Mouse (Mus musculus) kidney, adult 2 months (tissue): Measurements from ENCODE around the gene Fbxw11. TPM values are rescaled to one million over a fixed set of nuclear protein-coding genes. Genes with fewer than 3 reads are reported as not detected.

Experiments used
- DNase-seq: peaks from one replicate; pipeline ENCODE4 v3.0.0; 2021
- H3K27ac ChIP-seq: fragments of 200-500 bp; 2 replicates; pipeline ENCODE4 v1.5.1; 2012; ENCODE audit warnings: low read depth, low read length, control low read depth, inconsistent platforms; ENCODE audit not compliant: insufficient read depth
- H3K27me3 ChIP-seq: fragments of 200-500 bp; replicated peaks from 2 replicates; pipeline ENCODE4 v1.6.1; 2012; ENCODE audit warnings: mild to moderate bottlenecking, moderate library complexity, low read length, inconsistent platforms; ENCODE audit not compliant: control insufficient read depth, insufficient read depth
- H3K36me3 ChIP-seq: fragments of 200-500 bp; 2 replicates; pipeline ENCODE4 v1.6.1; 2012; ENCODE audit warnings: mild to moderate bottlenecking, moderate library complexity, low read length, inconsistent platforms; ENCODE audit not compliant: control insufficient read depth, insufficient read depth
- H3K4me1 ChIP-seq: fragments of 200-500 bp; 2 replicates; pipeline ENCODE4 v1.6.1; 2011; ENCODE audit warnings: low read length; ENCODE audit not compliant: control insufficient read depth, insufficient read depth
- H3K4me3 ChIP-seq: fragments of 200-500 bp; 2 replicates; pipeline ENCODE4 v1.5.1; 2011; ENCODE audit warnings: mild to moderate bottlenecking, low read depth, low read length, control low read depth; ENCODE audit not compliant: insufficient read depth
- CTCF ChIP-seq: fragments of 200-500 bp; conservative IDR thresholded peaks from 2 replicates; pipeline ENCODE4 v1.5.1; 2011; ENCODE audit warnings: low read depth, mild to moderate bottlenecking, control low read depth, low read length, moderate library complexity, mixed read lengths; ENCODE audit not compliant: insufficient read depth, insufficient read length
- POLR2A ChIP-seq: fragments of 200-500 bp; IDR thresholded peaks from one replicate; pipeline ENCODE4 v1.6.1; 2011; ENCODE audit warnings: low read depth, low read length, control low read depth
- WGBS: fragments of 180-500 bp; shearing (Covaris S2); methylation state at CpG from one replicate; pipeline ENCODE4 v1.1.7; 2018; 5-methylcytosine and 5-hydroxymethylcytosine counted together
- polyA plus RNA-seq: library from polyadenylated mRNA; depleted of rRNA; stranded (reverse); fragments of >200 nt; gene quantifications from 2 replicates; pipeline ENCODE4 v1.2.3, GENCODE M21; 2012

Fbxw11 gene
- polyA plus RNA-seq, 1 experiment = 62.2 TPM

DNA sequence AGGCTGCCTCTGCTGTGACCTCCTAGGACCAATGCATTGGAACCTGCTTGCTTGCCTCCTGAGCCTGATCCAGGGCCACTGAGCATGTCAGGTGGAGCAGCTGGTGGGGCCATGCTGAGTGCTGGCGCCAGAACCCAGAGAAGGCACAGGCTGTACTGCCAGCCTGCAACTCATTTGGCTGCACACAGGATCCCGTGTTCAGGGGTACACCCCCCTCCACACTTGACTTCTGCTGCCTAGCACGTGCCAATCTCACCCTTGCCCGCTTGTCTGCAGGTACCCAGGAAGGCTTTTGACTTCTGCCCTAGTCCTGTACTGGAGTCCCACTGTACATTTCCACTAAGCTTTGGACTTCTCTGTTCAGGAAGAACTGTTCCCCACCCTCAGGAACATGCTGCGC is 19.3 kb upstream of the Fbxw11 start:
- peak; percentile 80 for DNase-seq
- Histone ChIP-seq H3K4me3 (no peak overlapping the region), H3K27me3 (no peaks in the 10 kb centered on the region), H3K36me3 (no peaks in the 10 kb centered on the region), H3K27ac (peak overlapping the region; percentile 48; the same call in 1 of the 2 replicates), H3K4me1 (peaks cover 5% of the 10 kb centered on the region)
- no peak for TF ChIP-seq CTCF
- TF ChIP-seq POLR2A = no peak
- WGBS = 57% methylated on average over 5 of the region's 5 CpGs

- H3K4me1 ChIP-seq = peaks cover 4% of the 10 kb centered on the region
- DNase-seq = no peak
- no peak for TF ChIP-seq POLR2A
- H3K27me3 ChIP-seq = no peaks in the 10 kb centered on the region
- H3K36me3 ChIP-seq = no peaks in the 10 kb centered on the region
- 98% methylated on average over 6 of the region's 6 CpGs for WGBS
- no peak overlapping the region for H3K4me3 ChIP-seq
- no peak overlapping the region for H3K27ac ChIP-seq
These were observed 18.6 kb upstream of the Fbxw11 start for GRCm38 (mm10) chr11:32623912-32624311.

GRCm38 (mm10) chr11:32625677-32626076 is 16.8 kb upstream of the Fbxw11 start:
- Histone ChIP-seq H3K27me3 (no peaks in the 10 kb centered on the region), H3K4me1 (no peaks in the 10 kb centered on the region), H3K4me3 (no peak overlapping the region), H3K27ac (no peak overlapping the region), H3K36me3 (no peaks in the 10 kb centered on the region)
- 41% methylated on average over 1 of the region's 1 CpGs for WGBS
- peak; percentile 82 for DNase-seq
- TF ChIP-seq CTCF (peak; percentile 94), POLR2A (no peak)

DNA sequence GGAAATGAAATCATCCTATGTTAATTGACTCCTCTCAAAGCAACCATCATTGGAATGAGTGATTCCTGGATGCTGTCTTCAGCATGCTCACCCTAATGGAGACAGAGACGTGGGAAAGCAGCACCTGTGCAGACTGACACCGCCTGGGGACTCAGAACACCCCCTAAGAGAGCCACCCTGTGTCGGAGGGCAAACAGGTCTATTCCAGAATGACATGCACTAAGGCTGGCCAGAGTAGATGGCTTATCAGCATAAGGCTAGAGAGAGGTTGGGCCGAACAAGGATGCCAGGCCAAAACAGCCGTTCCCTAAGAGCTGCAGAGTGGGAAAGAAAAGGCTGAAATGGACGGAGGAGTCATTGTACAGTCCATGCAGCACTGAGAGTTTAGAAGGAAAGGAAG is 16.4 kb upstream of the Fbxw11 start:
- no peaks in the 10 kb centered on the region for H3K27me3 ChIP-seq

GRCm38 (mm10) chr11:32627900-32628299 is 14.6 kb upstream of the Fbxw11 start:
- no peak for TF ChIP-seq CTCF
- DNase-seq = no peak
- Histone ChIP-seq H3K27ac (no peak overlapping the region), H3K27me3 (no peaks in the 10 kb centered on the region), H3K36me3 (no peaks in the 10 kb centered on the region), H3K4me1 (no peaks in the 10 kb centered on the region), H3K4me3 (no peak overlapping the region)
- WGBS = 80% methylated on average over 6 of the region's 6 CpGs

More for the DNA sequence above, 16.4 kb upstream of the Fbxw11 start:
- WGBS = 82% methylated on average over 6 of the region's 6 CpGs
- no peak overlapping the region for H3K4me3 ChIP-seq
- TF ChIP-seq CTCF = no peak
- TF ChIP-seq POLR2A = no peak
- DNase-seq = no peak
- H3K4me1 ChIP-seq = no peaks in the 10 kb centered on the region
- H3K36me3 ChIP-seq = no peaks in the 10 kb centered on the region
- H3K27ac ChIP-seq = no peak overlapping the region

DNA sequence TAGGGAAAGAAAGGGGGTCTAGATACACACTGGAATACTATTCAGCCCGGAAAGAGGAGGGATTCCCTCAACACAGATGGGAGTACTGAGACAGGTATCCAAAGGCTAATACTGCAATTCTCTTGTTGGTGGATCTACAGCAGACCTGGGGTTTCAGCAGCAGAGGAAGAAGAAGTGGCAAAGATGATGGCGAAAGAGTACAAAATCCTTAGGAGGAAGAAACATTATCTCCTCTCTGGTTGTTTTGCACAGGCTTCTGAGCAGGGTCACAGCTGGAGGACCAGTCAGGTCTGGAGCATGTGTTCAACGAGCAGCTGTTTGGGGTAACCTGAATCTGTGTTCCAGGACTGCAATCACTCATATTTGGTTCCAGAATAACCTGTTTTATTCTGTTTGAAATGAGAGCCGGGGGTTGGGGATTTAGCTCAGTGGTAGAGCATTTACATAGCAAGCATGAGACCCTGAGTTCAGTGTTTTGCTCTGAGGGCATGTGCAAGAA is 12.8 kb upstream of the Fbxw11 start:
- Histone ChIP-seq H3K27me3 (no peaks in the 10 kb centered on the region), H3K27ac (no peak overlapping the region), H3K36me3 (no peaks in the 10 kb centered on the region), H3K4me1 (no peaks in the 10 kb centered on the region), H3K4me3 (no peak overlapping the region)
- no peak for DNase-seq
- WGBS = 71% methylated on average over 4 of the region's 4 CpGs
- TF ChIP-seq POLR2A (no peak), CTCF (no peak)

GRCm38 (mm10) chr11:32632671-32633070 is 9.9 kb upstream of the Fbxw11 start:
- H3K36me3 ChIP-seq = no peaks in the 10 kb centered on the region
- TF ChIP-seq POLR2A (no peak), CTCF (no peak)
- no peaks in the 10 kb centered on the region for H3K27me3 ChIP-seq
- no peak overlapping the region for H3K27ac ChIP-seq
- no peak overlapping the region for H3K4me3 ChIP-seq
- WGBS = 94% methylated on average over 5 of the region's 5 CpGs
- no peaks in the 10 kb centered on the region for H3K4me1 ChIP-seq
- peak; percentile 24 for DNase-seq

- DNase-seq = no peak
- TF ChIP-seq POLR2A (no peak), CTCF (peak; percentile 33; the same call in 1 of the 2 replicates)
- no peaks in the 10 kb centered on the region for H3K36me3 ChIP-seq
- H3K4me3 ChIP-seq = no peak overlapping the region
- H3K4me1 ChIP-seq = peaks cover 2% of the 10 kb centered on the region; the same call in 1 of the 2 replicates
- no peaks in the 10 kb centered on the region for H3K27me3 ChIP-seq
- 73% methylated on average over 3 of the region's 3 CpGs for WGBS
- H3K27ac ChIP-seq = no peak overlapping the region
These were observed 9.0 kb upstream of the Fbxw11 start for GRCm38 (mm10) chr11:32633542-32633941.
